Mouse (Mus musculus): ENCODE results near the gene Mad1l1.

Gene Mad1l1

DNA sequence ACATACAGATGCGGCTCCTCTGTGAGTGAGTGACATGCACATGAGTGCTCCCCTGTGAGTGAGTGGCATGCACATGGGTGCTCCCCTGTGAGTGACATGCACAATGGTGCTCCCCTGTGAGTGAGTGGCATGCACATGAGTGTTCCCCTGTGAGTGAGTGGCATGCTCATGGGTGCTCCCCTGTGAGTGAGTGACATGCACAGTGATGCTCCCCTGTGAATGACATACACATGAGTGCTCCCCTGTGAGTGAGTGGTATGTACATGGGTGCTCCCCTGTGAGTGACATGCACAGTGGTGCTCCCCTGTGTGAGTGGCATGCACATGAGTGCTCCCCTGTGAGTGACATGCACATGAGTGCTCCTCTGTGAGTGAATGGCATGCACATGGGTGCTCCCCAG lies 339.4 kb downstream of the Mad1l1 start:
- DNase-seq, result no peak

DNA sequence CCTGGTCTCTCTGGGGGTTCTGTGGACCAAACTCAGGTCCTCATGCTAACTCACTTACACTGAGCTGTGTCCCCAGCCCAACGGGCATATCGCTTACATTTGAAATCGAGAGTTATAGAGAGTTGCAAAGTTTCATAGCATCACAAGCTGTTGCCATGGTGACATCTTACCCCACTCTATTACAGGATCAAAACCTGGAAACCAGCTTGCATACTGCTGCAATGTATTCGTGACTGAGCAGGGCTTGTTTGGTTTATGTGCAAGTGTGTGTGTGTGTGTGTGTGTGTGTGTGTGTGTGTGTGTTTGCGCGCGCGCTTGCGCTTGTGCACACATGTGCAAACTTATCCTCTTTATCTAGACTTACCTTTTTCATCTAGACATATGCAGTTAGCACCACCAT lies 342.0 kb downstream of the Mad1l1 start:
- DNase-seq, result no peak

- no peak for DNase-seq
Observed at GRCm38 (mm10) chr5:139978525-139979276, 342.7 kb downstream of the Mad1l1 start.

DNA sequence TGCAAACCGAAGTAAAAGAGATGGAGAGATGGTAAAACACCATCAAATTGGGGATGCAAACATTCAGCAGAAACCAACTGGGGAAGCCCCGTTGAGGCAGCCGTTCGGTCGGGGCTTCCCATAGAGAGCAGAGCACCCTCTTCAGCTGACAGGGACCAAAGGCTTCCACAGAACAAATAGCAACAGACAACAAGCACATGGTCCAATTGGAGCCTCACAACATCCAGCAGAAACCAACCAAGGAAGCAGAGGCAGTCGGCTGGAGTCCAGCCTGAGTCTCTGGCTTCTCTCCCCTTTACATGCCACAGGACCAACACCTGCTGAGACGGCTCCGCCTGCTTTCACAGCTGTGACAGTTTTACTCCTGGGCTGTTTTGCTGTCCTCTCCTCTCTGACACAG lies 343.9 kb downstream of the Mad1l1 start:
- DNase-seq, result no peak

GRCm38 (mm10) chr5:139976584-139976983 lies 344.8 kb downstream of the Mad1l1 start:
- DNase-seq, result no peak

GRCm38 (mm10) chr5:139970186-139970631 lies 351.1 kb downstream of the Mad1l1 start:
- no peak for DNase-seq

GRCm38 (mm10) chr5:139969151-139969948 lies 352.0 kb downstream of the Mad1l1 start:
- DNase-seq, result no peak

- DNase-seq, result no peak
Observed at GRCm38 (mm10) chr5:139965596-139965995, 355.8 kb downstream of the Mad1l1 start.

DNA sequence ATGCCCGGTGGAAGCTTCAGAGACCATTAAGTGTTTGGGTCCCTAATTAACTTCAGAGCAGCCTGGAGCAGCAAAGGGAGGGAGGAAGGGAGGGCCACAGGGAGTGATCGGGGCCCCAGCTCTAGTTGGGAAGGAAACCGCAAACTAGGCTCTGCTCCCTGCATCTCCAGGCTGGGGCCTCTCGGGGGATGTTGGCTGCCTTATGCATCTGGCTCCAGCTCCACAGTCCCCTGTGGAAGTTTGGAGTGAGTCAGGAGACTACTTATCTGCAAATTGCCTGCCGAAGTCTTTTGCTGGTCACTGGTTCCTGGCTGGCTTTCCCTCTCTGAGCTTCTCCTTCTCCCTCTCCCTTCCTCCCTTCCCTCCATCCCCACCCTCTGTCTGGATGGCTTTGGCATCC lies 357.0 kb downstream of the Mad1l1 start:
- DNase-seq, result no peak

DNA sequence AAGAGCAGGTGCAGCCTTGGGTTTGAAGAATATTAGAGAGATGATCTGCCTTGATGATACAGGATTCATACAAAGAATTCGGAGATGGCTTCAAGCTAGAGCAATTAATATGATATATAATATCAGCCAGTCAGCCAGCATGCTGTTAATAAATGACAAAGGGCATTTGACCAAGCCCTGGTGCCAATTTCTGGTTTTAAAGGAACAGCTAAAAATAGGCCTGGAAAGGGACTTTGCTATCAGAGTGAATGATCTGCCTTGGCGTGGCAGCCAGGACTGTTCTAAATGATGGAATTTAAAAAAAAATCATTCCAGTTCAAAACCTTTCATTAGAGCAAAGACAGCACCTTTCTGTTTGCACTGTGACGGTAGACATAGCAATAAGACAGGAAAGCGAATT lies 361.6 kb downstream of the Mad1l1 start:
- no peak for DNase-seq
